Mouse (Mus musculus): ENCODE measurements around the gene Tpp2. TPM values are rescaled to one million over a fixed set of nuclear protein-coding genes. Genes with fewer than 3 reads are reported as not detected.
A peak's percentile ranks its signal among the peaks of the same experiment; 100 is the strongest.
"Not testable (repeated sequence)": the region's sequence is repeated elsewhere in the genome, so short reads cannot be mapped to it uniquely, and the experiment has no call there.

The Tpp2 gene
- 10 to 100 TPM; 47.7 to 49.0 TPM for total RNA-seq (2021)

DNA sequence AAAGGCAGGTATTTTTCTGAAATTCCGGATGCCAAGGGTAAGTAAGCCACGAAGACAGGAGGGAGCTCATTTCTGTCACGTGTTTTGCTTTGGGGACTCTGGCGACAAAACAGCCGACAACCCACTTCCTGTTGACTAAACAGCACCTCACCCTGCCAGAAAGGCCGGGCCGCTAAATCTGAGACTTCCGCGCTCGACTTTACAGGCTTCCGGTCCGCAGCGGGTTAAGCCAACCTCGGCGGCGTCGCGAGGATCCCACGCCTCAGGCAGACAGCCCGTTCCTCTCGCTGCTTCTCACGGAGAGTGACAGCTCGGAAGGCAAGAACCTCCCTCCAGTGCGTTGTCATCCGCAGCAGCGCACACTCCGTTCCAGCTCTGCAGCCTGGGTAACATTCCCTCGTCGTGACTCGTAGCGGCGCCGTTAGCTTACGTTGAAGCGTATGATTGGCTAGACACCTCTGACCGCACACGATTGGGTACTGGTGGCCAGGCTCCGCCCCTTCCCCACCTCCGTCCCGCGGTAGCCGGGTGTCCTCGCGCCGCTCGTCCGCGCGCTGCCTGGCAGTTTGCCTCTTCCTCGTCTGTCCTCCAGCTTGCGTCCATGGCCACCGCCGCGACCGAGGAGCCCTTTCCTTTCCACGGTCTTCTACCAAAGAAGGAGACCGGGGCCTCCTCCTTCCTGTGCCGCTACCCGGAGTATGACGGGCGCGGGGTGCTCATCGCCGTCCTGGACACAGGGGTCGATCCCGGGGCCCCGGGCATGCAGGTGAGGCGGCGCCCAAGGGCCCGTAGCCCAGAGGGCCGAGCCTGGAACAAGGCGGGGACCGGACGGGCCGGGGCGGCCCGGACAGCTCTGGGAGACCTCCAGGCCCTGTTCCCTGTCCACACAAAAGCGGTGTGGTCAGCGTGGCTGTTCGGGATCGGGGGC is at the start of gene Tpp2:
TSS of gene Tpp2 (plus strand) at position 160 of the 928 bp plus-strand sequence.
- DNase-seq, result peak; percentile 98 to 99
- intact Hi-C loops (cut with DNase I), result loop anchor here (5.0 kb wide), 1 partner anchor 106 kb away; the partner anchor contains the start of gene Uxs1

GRCm38 (mm10) chr1:43888358-43888757 is 45.1 kb upstream of the Tpp2 start:
- intact Hi-C loops (cut with DNase I), result not testable (repeated sequence)

GRCm38 (mm10) chr1:43895742-43896141 is 37.7 kb upstream of the Tpp2 start:
- intact Hi-C loops (cut with DNase I), result no loop called here
- no peak for DNase-seq

More at GRCm38 (mm10) chr1:43888358-43888757, 45.1 kb upstream of the Tpp2 start:
- DNase-seq, result not testable (repeated sequence)

DNA sequence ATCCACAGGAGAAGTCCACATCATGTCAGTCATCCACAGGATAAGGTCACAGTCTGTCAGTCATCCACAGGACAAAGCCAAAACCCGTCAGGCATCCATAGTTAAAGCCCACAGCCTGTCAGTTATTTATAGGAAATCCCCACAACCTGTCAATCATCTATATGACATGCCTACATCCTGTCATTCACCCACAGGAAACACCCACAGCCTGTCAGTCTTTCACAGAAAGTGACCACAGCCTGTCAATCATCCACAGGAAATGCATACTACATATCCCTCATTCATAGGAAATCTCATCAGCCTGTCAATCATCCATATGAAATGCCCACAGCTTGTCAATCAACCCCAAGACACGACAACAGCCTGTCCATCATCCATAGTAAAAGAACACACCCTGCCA is 36.3 kb upstream of the Tpp2 start:
- no peak for DNase-seq
- intact Hi-C loops (cut with DNase I), result no loop called here

DNA sequence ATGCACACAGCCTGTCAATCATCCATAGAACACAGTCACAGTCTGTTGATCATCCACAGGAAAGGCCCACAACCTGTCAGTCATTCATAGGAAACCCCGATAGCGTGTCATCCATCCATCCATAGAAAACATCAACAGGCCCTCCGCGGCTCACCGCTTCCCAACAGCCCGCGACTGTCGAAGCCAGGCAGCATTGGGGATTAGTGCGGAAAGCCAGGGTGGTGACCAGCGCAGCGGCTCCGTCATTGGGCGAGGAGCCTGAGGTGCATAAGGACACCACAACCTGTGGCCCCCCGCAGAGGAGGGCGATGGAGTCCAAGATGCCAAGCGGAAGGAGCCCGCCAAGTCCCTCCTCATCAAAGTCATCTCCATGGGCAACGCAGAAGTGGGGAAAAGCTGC is 35.5 kb upstream of the Tpp2 start:
- intact Hi-C loops (cut with DNase I), result no loop called here

GRCm38 (mm10) chr1:43898991-43899714 is 34.3 kb upstream of the Tpp2 start:
- intact Hi-C loops (cut with DNase I), result no loop called here
- peak; percentile 66 to 81 for DNase-seq

More for the DNA sequence above, 35.5 kb upstream of the Tpp2 start:
- no peak for DNase-seq

DNA sequence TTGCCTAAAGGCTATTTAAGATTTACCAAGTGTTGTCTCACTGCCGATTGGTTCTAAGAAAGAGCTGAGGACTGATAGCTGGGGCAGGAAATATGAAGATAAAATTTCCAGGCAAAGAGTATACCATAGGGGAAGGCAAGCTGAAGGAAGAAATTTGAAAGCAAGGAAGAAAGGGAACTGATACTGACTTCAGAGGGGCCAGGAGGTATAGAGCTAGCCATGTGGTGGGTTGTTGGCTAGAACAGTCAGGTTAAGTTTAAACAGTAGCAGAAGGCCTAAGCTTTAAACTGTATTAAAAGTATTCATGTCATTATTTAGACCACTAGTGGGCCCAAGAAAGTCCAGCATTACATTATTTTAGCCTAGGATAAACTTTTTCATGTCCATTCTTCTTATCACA is 31.0 kb upstream of the Tpp2 start:
- DNase-seq, result no peak
- intact Hi-C loops (cut with DNase I), result loop anchor here (2.0 kb wide), 3 partner anchors 138 to 162 kb away; no protein-coding TSS in a partner anchor

DNA sequence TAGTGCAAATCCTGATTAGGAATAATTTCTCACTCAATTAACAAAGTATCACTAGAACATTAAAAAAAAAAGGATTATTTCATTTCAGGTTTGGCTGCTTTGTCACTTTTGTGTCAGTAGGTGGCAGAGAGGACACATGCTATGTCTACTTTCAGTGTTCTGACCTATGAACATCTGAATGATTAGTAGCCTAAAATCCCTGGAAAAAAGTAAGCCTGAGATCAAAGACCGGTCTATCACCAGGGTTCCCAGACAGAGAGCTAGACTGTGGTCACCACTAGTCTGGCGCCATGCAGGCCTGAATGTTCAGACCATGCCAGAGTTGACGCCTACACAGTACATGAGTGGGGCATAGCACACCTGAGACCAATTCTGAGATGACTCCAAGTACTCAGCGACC is 30.6 kb upstream of the Tpp2 start:
- peak; percentile 11 to 22 for DNase-seq
- intact Hi-C loops (cut with DNase I), result loop anchor here (2.0 kb wide), 3 partner anchors 138 to 162 kb away; no protein-coding TSS in a partner anchor

DNA sequence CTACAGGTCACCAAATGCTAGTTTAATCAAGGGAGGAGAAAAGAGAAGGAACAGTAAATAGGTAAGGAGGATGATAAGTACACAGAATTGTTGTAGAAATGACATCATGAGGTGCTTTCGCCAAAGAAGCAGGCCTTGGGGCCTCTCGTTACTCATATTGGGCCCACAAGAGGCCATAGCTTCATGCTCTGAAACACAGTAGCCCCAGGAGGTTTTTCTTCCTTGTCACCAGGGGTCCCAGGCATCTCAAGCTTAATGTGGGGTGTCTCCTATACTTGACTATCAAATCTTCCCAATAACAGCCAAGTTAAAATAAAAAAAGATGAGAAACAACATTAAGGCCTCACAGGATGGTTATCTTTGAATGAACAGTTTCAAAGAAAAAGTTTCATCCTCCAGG is 18.0 kb upstream of the Tpp2 start:
- DNase-seq, result no peak
- intact Hi-C loops (cut with DNase I), result no loop called here

- intact Hi-C loops (cut with DNase I), result no loop called here
- no peak for DNase-seq
These were observed 16.6 kb upstream of the Tpp2 start for GRCm38 (mm10) chr1:43916854-43917253.

DNA sequence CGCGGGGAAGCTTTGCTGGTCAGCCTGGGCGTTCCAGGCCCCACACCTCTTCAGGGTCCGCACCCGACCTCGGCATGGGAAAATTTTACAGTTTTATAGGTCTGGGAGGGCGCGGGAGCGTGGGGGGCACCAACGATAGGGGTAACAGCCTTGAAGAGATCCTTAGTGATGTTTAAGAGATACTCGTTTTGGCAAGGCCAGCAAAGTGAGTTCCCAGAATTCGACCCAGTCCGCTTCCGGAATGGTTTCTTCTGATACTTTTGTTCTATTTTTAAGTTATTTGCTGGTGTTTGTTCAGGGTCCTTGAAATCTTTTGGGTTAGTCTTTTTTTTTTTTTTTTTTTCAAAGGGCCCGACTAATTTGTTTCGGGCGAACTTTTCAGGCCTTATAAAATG is 966 bp downstream of the Tpp2 start:
- DNase-seq, result no peak
- intact Hi-C loops (cut with DNase I), result loop anchor here (5.0 kb wide), 1 partner anchor 107 kb away; the partner anchor contains the start of gene Uxs1

GRCm38 (mm10) chr1:43939310-43939709 is 5.9 kb downstream of the Tpp2 start:
- intact Hi-C loops (cut with DNase I), result loop anchor here (5.0 kb wide), 1 partner anchor 163 kb away; the partner anchor contains the start of gene Tex30
- DNase-seq, result no peak

- DNase-seq, result no peak
- intact Hi-C loops (cut with DNase I), result no loop called here
These were observed 8.2 kb downstream of the Tpp2 start for GRCm38 (mm10) chr1:43941476-43942217.

DNA sequence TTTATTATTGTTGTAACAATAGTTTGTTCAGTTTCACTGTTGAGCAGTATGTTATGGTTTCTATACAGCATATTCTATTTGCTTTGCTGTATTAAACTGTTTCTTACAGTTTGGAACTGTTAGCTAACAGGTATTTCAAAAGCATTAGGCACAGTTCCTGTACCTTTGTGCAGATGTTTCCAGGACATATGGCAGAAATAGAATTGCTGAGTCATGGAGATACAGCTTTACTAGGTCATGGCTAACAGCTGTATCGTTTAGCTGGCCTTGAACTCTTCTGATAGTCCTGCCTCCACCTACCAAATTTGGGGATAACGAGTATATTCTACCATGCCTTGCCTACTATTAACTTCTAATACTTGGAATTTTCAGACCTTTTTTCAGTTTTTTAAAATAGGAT is 9.4 kb downstream of the Tpp2 start:
- intact Hi-C loops (cut with DNase I), result no loop called here
- no peak for DNase-seq

GRCm38 (mm10) chr1:43953679-43954078 is 20.2 kb downstream of the Tpp2 start:
- DNase-seq, result no peak
- intact Hi-C loops (cut with DNase I), result no loop called here

- intact Hi-C loops (cut with DNase I), result no loop called here
- DNase-seq, result no peak
These were observed 30.9 kb downstream of the Tpp2 start for GRCm38 (mm10) chr1:43964381-43964780.

DNA sequence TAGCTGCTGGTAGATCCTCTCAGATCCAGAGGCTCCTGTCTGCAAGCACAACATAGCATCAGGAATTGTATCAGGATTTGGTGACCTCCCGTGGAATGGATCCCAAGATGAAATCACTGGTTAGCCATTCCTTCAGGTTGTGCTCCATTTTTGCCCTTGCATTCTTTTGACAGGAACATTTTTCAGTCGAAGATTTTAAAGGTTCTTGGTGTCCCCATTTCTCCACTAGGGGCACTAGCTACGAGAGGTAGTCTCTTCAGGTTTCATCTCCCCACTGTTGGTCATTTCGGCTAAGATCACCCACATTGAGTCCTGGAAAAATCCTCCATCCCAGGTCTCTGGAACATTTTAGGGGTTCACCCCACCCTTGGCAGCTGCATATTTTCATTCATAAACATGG is 33.3 kb downstream of the Tpp2 start:
- DNase-seq, result no peak
- intact Hi-C loops (cut with DNase I), result no loop called here

- no peak for DNase-seq
- intact Hi-C loops (cut with DNase I), result no loop called here
These were observed 35.9 kb downstream of the Tpp2 start for GRCm38 (mm10) chr1:43969361-43969760.

- DNase-seq, result no peak
- intact Hi-C loops (cut with DNase I), result no loop called here
These were observed 37.6 kb downstream of the Tpp2 start for GRCm38 (mm10) chr1:43971089-43971488.

DNA sequence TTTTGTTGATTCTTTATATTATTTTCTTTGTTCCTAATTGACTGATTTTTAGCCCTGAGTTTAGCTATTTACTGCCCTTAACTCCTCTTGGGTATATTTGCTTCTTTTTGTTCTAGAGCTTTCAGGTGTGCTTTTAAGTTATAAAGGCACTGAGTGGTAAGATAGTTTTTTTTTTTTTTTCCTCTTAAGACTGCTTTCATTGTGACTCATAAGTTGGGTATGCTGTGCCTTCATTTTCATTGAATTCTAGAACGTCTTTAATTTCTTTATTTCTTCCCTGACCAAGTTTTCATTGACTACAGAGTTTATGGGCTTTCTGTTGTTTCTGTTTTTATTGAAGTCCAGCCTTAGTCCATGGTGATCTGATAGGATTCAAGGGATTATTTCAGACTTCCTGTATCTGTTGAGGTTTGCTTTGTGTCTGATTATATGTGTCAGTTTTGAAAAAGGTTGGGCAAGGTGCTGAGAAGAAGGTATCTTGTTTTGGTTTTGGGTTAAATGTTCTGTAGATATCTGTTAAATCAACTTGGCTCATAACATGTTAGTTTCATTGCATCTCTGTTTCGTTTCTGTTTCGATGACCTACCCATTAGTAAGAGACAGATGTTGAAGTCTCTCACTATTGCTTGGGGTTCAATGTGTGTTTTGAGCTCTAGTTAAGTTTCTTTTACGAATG is 63.6 kb downstream of the Tpp2 start:
- intact Hi-C loops (cut with DNase I), result no loop called here
- DNase-seq, result no peak

All from heart, postnatal 10 days (tissue).